Mouse (Mus musculus) urinary bladder, adult 18-20 months (tissue): ENCODE results near the gene Prickle2.

ENCODE experiments used
- DNase-seq, 2 experiments: peaks; one replicate each; pipeline ENCODE4 v3.0.0; 2022; ENCODE audit warnings: low spot score in 2 of 2, mixed read lengths in 2 of 2

The Prickle2 gene

GRCm38 (mm10) chr6:92518438-92518968 is 187.5 kb downstream of the Prickle2 start:
- DNase-seq, result no peak

DNA sequence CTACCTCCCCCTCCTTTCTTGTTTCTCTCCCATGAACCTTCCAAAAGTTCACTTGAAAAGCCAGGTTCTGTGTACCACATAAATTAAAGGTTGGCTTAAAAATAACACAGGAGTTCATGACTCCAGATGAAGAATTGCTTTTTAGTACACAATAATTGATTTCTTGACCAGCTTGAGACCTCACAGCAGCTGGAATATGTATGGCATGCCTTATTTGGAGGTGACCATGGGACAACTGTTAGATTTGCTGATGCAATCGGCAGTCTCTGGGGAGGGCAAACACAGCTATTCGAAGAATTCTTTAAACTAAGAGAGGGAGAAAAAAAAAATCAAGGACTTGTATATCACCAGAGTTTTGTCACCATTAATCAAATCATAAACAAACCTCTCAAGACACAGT is 189.0 kb downstream of the Prickle2 start:
- DNase-seq, result no peak

GRCm38 (mm10) chr6:92512001-92512400 is 194.0 kb downstream of the Prickle2 start:
- DNase-seq, result no peak

DNA sequence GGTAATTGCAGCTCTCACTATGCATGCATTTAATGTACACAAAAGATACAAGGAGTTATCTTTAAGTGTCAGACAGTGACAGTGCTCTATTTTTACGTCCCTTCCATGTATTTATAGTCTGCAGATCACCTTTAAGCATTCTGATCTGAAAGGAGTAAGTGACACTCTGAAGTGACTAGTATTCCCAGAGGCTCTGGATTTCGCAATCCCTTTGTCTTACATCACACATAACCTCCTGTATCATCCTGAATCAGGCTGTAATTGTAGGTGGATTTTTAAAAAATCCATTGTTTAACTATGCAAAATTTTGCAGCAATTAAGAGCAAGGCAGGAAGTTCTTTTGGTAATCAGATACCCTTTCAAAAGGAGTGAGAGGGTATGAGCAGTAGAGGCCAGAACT is 196.2 kb downstream of the Prickle2 start:
- no peak for DNase-seq

GRCm38 (mm10) chr6:92506276-92506675 is 199.7 kb downstream of the Prickle2 start:
- no peak for DNase-seq

DNA sequence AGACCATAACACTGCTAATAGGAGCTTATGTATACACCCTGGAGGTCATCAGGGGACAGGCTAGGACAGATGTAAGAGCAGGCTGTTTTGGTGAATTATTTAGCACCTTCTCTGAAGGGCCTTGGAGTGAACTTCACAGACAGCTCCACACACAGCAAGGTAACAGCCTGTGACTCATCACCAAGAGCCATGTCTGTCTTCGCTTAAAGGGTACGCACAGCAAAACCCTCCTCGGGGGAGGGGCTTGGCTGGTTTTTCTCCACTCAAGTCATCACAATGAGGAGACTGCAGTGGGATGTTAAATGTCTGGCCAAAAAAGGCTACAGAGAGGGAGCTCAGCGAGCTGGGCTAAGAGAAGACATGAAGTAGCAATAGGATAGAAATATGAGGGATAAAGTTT is 206.5 kb downstream of the Prickle2 start:
- no peak for DNase-seq

DNA sequence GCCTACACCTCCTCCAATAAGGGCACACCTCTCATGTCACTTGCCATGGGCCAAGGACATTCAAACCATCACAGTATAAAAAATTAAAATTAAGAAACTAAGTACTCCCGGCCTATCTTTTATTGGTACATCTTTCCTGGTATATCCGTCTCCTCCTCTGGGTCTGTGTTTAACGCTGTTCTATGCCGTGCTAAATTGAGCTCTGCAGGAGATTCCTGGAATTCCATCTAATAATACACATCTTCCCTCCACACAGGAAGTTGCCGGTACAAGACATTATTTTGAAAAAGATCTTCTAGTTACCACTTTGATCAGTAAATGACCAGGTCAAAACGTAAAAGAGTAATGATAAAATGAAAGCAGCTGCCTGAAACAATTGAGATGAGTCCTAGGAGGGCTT is 207.4 kb downstream of the Prickle2 start:
- DNase-seq, result no peak

DNA sequence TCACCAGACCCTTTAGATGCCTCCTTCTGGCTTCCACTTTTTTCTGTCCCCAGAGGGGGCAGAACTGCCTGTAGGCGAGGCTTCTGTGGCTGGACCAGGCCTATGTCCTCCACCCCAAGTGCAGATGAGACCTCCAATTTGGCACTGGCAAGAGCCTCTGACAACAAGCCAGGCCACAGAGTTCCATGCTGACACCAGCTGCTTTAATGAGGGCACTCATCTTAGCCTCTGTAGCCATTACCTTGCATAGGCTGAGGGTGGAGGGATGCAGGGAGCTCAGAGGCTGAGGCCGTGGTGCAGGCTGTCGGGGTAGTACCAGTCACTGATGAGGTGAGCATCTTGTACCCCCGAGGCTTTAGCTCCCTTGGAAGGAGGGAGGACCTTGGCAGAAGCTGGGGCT is 208.7 kb downstream of the Prickle2 start:
- no peak for DNase-seq

DNA sequence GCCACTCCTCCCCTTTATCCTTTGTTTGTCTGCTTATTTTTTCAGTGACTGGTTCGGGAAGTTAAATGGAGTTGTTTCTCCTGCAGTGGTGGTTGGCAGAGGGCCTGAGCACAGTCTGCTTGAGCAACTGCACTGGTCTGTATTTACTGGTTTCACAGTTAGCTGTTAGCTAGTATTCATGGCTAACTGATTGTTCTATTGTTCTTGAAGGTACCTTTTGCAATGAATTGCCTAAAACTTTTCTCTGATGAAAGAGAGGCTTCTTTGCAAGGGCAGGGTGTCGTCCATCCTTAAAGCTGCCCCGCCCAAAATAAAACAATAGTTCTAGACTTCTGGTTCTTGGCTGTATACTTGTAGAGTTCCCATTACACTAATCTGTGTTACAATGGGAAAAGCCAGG is 210.5 kb downstream of the Prickle2 start:
- no peak for DNase-seq

DNA sequence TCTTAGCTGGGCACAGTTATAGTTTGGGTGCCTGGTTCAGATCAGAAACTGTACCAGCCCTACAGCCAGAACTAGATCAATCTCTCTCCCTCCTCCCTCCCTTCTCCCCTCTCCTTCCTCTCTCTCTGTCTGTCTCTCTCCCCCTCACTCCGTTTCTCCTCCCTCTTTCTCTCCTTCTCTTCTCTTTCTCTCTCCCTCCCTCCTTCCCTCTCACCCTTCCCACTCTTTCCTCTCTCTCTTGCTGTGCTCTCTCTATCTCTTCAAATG is 224.3 kb downstream of the Prickle2 start:
- DNase-seq, result no peak

DNA sequence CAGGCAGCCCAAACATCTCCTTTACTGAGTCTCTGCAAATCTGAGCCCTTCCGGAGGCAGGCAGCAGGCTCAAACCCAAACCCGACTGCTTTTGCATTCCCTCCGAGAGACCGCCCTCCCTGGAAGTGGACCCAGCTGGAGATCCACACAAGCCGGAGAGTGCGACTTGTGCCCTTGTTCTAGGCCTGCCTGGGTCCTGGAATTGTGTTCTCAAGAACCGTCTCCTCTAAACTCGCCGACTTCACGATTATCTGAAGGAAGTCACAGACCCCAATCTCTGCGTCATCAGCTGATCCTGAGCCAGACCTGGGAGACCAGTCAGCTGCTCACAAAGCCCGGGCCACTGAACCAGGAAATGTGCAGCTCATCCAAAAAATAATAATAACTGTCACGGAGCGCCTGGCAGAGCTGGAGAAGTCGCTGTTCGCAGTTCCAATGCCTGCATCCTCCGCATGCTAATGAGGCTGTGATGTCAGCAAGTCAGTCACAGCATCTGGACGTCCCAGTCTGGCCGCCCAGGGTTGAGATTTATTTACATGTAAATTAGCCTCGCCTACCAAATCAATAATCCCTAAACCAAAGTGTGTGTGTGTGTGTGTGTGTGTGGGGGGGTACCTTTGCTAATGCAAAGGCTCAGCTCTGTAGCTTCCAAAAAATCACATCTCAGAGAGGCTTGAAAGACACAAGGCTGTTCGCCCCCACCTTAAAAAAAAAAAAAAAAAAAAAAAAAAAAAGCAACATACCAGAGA is 224.8 kb downstream of the Prickle2 start:
- DNase-seq, result peak; percentile 32 to 56

GRCm38 (mm10) chr6:92478612-92479011 is 227.3 kb downstream of the Prickle2 start:
- no peak for DNase-seq

DNA sequence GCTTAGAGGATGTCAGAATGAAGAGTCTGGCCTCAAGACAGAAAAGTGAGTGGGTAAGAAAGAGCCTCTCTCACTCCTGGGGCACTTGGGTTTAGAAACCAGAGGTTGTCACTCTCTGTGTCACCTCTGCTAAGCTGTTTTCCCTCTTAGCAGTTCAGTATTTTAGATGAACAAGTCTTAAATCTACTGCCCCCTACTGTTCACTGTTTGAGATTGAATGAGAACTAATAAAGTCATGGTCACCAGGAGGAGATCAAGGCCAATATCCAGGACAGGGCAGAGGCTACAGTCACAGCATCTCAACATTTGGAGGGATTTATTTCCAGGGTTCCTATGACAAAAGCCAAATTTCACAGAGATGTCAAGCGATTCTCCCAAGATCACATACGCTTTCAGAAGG is 228.3 kb downstream of the Prickle2 start:
- no peak for DNase-seq

DNA sequence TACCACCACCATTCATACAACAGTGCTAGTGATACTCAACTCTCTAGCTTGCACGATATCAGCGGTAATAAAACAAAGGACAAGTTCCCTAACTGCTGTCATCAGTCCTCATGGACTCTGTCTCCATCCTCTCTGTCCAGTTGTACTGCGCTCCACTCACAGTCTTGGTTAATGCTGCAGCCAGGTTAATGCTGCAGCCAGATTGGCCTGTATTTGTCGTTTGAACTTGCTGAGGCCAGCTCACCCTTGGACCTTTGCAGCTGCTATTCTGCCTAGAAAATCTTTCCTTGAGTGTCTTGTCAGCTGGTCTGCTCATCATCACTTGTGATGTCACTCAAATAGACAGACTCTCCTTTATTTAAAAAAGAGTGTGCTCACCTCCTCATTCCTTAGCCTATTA is 236.5 kb downstream of the Prickle2 start:
- no peak for DNase-seq

- no peak for DNase-seq
Measured at GRCm38 (mm10) chr6:92468892-92469291, 237.1 kb downstream of the Prickle2 start.

GRCm38 (mm10) chr6:92468383-92468791 is 237.6 kb downstream of the Prickle2 start:
- no peak for DNase-seq

- no peak for DNase-seq
Measured at GRCm38 (mm10) chr6:92467343-92467742, 238.6 kb downstream of the Prickle2 start.

GRCm38 (mm10) chr6:92465666-92466065 is 240.3 kb downstream of the Prickle2 start:
- no peak for DNase-seq

- DNase-seq, result peak in 1 of 2 experiments; percentile 36
Measured at GRCm38 (mm10) chr6:92464781-92465337, 241.1 kb downstream of the Prickle2 start.

DNA sequence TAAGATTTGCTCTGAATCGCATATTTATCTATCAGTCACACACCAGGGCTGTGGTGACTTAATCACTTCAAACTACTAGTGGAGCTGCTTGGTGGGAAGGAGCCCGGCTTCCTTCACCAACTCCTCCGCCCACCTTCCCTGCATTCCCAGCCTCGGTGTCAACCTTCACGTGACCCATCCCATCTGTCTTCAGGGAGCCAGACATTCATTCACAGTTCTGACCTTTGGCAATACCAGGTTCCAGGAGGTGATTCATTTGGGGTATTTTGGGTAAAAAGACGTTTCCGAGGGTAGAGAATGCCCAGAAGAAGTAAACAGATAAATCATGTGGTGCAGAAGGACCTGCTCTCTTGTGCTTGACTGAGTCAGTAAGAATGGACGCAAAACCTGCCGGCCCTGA is 242.2 kb downstream of the Prickle2 start:
- DNase-seq, result no peak

GRCm38 (mm10) chr6:92460750-92461149 is 245.2 kb downstream of the Prickle2 start:
- DNase-seq, result no peak

GRCm38 (mm10) chr6:92458026-92458425 is 247.9 kb downstream of the Prickle2 start:
- no peak for DNase-seq

- DNase-seq, result no peak
Measured at GRCm38 (mm10) chr6:92451421-92451820, 254.5 kb downstream of the Prickle2 start.

DNA sequence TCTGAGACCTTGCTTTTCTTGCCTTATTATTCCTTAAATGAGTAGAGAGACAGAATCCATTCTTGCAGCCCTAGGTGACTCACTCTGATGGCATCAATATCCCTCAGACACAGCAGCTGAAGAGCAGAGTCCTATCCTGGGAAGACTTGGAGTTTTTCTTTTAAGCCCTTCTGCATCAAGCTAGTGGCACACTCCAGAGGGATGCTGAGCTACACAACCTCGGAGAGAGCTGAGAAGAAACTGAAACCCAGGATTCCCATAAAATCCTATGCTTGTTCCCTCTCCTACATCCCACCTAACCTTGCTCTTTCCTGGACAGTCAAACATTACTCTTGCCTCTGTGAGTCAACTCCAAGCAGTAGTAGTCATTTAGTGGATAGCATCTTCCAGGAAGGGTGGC is 256.0 kb downstream of the Prickle2 start:
- DNase-seq, result no peak
